Mouse (Mus musculus) retina, embryonic 14.5 days (tissue): ENCODE results near the gene Yars.

Source experiments
- DNase-seq: peaks from one replicate; pipeline ENCODE4 v3.0.0-alpha.2; 2015; ENCODE audit warnings: low spot score

Gene Yars

DNA sequence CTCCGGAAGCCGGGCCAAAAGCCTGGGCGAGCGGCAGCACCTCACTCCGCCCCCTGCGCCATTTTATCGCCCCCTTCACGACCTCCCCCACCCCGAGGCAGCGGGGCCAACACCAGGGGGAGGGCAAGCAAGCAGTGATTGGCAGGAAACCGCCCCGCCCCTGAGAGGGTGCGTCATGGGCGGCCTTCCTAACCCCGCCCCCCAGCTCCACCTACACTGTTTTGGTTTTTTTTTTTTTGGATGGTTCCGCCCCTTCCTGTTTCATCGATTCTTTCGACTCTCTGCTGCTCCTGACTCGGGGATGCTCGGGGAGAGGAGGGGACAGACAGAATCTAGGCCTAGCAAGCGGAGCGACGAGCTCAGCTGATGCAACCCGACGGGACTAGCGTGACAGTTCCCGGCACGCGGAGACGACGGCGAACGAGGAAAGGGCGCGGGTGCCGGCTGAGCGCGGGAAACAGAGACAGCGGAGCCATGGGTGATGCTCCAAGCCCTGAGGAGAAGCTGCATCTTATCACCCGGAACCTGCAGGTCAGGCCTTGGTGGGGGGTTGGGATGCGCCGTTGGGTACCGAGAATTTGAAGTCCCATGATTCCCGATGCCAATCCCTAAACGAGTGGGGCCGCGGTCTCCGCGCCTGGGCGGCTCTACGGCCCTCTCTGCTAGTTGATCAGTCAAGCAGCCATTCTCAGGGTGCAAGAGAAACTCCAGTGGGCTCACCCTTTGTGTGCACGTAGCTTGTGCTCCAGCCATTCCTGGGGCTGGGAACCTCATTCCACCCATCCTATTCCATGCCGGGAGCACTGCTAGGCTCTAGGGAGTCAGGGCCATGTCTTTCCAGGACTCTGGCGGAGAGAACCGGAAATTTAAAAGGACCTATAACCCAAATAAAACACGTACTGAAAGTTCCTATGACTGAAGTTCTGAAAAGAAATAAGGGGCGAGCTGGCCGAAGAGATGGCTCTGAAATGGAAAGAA, at the start of gene Yars, which contains the start of gene S100pbp:
Yars (plus strand) TSS at position 219 of the 978 bp plus-strand sequence.
S100pbp (minus strand) TSS at position 186 of the 978 bp plus-strand sequence.
- DNase-seq: peak; percentile 99

GRCm38 (mm10) chr4:129140808-129141207, 48.8 kb upstream of the Yars start:
- no peak for DNase-seq

DNA sequence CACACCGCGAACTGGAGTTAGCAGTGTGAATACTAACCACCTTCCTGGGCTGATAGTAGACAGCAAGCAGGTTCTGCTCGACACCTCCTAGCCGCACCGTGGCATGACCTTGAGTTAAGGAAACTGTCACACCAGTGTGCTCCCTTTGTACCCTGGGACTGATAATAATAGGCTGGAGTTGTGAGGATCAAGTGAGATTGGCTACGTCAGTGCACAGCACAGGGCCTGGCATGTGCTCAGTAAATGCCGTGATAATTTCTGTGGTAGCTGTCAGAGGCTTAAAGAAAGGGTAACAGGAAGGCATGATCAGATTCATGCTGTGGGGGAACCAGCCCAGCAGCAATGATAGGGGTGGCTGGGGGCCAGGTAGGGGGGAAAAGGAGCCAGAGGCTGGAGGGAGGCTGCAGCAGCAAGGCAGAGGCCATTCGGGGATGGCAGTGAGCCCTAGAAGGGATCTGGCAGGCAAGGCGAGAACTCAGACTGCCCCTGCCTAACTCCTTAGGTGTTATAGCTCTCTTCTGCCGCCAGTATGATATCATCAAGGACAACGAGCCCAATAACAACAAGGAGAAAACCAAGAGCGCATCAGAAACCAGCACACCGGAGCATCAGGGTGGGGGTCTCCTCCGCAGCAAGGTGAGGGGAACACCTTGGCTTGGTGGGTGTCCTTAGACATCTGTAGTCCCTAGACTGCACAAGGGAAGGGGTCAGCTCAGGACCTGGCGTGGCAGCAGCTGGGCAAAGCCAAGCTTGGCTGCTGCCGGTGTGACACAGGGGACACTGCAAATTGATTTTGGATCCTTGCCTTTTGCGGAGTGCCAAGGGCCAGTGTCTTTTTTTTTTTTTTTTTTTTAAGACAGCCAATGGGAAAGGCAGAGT, 47.8 kb upstream of the Yars start:
- no peak for DNase-seq

DNA sequence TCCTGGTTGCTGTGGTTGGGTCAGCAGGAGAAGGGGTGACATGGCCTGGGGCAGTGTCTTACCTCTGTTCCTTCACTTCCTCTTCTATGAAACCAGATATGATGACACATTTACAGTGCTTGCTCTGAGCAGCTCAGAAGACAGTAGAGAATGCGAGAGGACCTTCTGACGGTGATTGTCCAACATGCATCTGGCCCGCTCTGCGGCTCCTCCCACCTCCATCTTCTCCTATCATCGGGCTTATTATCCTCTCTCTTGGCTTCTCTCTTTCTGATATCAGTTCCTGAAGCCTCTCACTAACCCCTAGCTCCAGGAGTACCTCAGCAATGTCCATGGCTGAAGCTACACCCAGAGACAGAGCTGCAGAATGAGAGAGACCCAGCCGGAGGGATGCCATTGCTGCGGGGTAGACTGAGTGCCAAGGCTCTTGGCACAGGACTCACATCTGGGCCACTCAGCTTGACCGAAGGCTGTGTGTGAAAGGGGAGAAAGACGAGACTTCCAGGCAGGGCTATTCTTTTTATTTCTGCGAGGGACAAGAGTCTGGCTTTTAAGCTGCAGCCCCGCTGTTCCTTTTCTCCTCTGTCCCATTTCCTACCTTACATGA, 47.0 kb upstream of the Yars start:
- DNase-seq: no peak

DNA sequence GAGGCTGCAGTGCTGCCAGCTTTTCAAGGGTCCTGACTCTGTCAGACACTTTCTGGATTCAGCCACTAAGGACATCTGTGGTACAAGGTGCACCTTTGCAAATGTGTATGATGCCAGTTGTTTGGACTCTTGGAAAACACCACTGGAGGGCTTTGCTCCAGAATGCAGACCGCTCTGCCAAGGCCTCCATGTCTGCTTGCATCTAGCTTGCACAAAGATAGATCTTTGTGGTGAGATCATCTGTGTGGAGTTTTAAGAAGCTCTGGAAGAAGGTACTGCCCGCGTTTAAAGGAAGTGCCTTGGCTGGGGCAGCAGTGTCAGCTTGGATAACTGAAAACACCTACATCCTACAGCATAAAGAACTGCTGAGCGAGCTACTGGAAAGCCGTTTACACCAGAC, 46.1 kb upstream of the Yars start:
- DNase-seq: no peak

GRCm38 (mm10) chr4:129144401-129145367, 44.9 kb upstream of the Yars start:
- no peak for DNase-seq

DNA sequence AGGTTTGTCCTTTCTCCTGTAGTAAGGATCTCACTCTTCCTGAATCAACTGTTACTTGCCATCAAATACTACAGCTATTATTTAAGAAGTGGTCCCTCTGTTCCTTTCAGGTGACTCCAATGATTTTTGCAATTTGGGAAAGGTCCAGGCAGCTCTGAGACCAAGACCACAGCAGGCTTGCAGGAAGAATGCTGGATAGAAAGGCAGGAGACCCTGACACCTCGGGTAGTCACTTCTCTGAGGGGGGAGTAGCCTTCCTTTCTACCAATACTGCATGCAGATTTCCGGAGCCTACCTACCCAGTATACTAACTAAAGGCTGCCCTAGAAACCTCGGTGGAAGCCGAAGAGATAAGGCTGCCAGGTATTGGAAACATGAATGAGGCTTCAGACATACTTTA, 44.1 kb upstream of the Yars start:
- no peak for DNase-seq

DNA sequence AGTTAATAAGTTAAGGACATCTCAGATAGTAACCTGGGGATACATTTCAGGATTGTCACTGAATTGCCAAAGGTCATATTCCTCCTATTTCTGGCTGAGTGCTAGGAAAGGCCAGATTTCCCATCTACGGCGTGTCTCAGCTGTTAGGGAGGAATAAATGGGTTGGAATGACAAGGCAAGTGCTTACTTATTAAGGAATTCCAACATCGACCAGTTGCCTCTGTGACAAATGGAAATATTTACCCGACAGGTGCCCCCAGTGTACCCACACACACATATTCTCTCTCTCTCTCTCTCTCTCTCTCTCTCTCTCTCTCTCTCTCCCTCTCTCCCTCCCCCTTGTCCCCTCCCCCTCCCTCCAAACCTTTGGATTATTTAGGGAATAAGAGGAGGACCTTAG, 43.6 kb upstream of the Yars start:
- DNase-seq: no peak

DNA sequence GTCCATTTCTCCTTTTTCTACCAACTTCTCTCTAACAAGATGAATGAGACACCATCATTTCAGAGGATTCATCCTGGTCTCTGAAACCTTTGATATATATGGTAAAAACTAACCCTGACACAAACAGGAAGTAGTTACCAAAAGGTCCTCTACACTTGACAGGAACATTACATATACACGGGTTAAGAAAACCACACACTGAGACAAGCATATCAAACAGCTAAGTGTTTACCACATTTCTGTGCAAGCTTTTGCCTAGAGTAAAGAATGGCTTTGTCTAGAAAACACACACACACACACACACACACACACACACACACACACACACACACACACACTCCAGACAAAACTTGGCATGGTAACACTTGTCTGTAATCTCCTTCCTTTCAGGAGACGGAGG, 43.2 kb upstream of the Yars start:
- no peak for DNase-seq

- DNase-seq: no peak
Observed at GRCm38 (mm10) chr4:129147552-129148103, 41.9 kb upstream of the Yars start.

DNA sequence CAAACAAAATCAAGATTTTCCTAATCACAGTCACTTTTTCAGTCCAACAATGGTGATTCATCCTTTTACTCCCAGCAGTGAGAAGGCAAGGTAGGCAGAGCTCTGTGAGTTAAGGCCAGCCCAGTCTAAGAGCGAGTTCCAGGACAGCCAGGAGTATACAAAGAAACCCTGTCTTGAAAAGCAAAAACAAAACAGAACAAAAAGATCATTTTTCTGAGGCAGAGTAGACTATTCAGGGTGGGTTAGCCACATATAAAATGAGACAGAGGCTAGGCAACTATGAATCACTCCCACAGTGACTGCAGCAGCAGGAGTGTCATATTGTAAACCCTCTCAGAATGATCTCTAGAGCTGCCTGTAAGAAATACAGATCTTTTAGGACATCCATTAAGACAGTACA, 40.2 kb upstream of the Yars start:
- DNase-seq: no peak

DNA sequence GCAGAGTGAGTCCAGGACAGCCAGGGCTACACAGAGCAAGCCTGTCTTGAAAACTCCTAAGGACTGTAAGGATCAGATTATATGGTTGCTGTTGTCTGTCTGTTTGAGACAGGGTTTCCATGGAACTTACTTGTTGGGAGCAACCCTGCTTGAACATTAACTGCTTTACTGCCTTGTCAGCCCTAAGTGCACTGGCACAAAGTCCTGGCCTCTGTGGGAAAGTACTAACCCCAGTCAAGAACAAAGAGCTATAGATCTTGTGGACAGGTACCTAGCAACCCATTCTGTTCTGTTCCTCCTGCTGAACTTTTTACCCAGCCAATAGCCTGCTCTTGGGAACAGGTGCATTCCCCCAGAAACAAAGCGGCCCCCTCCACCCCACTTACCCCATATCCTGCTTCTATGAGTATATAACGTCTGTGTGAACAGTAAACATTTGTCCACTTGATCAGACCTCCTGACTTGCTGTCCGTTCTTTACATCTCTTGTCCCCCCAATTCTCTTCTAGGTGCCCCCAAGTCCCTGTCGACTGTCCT, 38.2 kb upstream of the Yars start:
- DNase-seq: no peak

GRCm38 (mm10) chr4:129157541-129157940, 32.0 kb upstream of the Yars start:
- DNase-seq: no peak

- no peak for DNase-seq
Observed at GRCm38 (mm10) chr4:129158549-129158948, 31.0 kb upstream of the Yars start.

DNA sequence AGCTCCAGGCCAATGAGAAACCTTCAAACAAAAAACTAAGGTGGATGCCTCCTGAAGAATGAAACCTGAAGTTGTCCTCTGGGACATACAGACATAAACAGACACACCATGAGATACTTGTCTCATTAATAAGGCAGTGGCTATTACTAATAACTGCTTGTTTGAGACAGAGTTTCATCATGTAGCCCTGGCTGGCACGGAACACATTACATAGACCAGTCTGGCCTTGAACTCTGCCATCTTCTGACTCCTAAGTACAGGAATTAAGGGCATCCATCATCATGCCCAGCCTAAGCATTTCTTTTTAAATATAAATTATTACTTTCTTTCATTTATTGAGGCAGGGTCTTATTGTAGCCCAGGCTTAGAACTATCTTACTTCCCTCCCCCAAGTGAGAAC, 28.5 kb upstream of the Yars start:
- no peak for DNase-seq

DNA sequence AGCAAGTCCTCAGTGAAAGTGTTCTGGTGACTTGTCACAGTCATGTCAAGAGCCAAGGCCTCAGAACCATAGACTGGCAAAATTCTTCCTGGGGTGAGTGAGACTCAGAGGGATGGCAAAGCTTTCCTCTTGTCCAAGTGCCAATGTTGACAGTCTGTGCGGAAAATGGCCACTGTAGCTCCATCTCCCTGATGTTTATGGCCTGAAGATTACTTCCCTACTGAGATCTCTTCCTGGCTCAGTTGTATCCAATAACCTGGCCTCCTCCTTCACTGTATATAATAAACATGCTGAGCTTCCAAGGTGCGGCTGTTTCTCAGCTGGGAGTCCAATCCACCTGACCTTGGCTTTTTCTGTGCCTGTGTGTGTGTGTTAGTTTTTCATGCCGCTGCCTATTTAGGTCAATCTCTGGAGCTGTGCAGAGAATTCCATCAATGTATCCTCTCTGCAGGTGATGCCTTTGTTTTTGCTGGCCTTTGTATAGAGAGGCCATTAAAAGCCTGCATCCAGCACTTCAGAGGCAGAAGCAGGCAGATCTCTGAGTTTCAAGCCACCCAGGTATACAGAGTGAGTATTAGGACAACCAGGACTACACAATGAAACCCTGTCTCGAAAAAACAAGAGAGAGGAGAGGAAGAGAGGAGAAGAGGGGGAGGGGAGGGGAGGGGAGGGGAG, 27.8 kb upstream of the Yars start:
- no peak for DNase-seq

DNA sequence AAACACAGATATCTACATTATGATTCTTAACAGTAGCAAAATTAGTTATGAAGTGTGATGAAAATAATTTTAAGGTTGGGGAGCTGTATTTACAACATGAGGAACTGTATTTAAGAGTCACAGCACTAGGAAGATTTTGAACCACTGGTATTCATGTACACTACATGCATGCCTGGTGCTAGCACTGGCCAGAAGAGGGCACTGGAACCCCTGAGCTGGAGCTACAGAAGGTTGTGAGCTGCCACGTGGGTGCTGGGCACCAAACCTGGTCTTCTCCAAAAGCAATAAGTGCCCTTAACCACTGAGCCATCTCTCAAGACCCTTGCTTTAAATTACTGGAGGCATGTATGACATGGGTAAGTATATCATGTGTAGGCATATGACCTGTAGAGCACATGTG, 17.0 kb upstream of the Yars start:
- no peak for DNase-seq

DNA sequence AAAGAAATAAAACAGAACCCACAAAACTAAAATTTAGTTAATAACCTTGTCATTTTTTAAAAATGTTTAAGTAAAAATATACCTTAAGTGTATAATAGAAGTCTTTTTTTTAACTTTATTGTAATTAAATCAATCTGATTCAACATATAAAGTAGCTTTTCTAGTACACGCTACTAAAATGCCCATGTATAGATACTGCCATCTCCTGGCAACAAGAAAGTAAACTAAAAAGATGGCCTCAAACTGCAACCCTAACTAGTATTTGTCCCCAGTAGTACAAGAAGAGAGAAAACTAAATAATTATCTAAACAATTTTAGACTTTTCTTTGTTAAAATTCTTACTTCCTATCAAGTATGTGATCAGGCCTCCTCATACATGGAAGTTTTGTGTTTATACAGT, 10.0 kb upstream of the Yars start:
- DNase-seq: peak; percentile 32

DNA sequence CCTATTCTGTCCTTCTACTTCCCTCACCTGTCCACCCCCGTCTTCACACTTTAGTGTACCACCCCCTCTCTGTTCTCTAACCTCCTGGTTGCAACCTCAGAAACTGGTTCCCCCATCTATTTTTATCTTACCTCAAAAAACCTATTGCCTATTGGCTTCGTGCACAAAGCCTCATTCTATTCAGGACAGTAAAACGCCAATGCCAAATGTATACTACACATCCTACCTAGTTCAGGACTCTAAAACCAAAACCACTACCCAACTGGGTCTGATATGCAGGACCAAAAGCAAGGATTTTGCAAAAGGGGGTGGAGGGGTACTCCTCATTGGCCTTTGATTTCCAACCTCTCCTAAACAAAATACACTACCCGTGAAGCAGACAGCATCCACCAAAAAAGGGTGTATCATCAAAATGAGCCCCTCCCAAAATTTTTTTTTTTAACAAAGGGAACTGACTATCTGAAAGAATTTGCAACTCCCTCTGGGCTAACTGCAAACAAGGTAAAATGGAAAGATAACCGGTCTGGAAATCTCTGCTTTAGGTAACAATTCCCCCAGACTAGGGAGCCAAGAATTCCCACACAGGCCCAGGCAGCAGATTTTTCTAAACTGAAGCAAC, 1.4 kb upstream of the Yars start:
- DNase-seq: peak; percentile 8
